Mouse (Mus musculus) CH12.LX (cell line): ENCODE measurements around the gene Psmd13.
A peak's percentile ranks its signal among the peaks of the same experiment; 100 is the strongest.

Experiments
- BHLHE40 ChIP-seq: IDR thresholded peaks from 2 replicates; pipeline ENCODE4 v1.6.1; 2011; ENCODE audit warnings: mild to moderate bottlenecking, low read depth, low read length, improper control_type of control experiment
- CHD2 ChIP-seq: IDR thresholded peaks from 2 replicates; pipeline ENCODE4 v1.6.1; 2011; ENCODE audit warnings: low read length, improper control_type of control experiment
- CTCF ChIP-seq, 2 experiments: IDR thresholded peaks in 1 of 2; conservative IDR thresholded peaks in 1 of 2; 2 replicates each; pipeline ENCODE4 v1.5.1; 2011 to 2012; ENCODE audit warnings: low read depth in 2 of 2, low read length in 2 of 2, improper control_type of control experiment in 1 of 2, inconsistent platforms in 1 of 2, mild to moderate bottlenecking in 1 of 2, moderate library complexity in 1 of 2
- EP300 ChIP-seq: IDR thresholded peaks from 2 replicates; pipeline ENCODE4 v1.6.1; 2011; ENCODE audit warnings: low read length, improper control_type of control experiment
- ETS1 ChIP-seq: conservative IDR thresholded peaks from 2 replicates; pipeline ENCODE4 v1.6.1; 2012; ENCODE audit warnings: low read depth, mild to moderate bottlenecking, inconsistent platforms, low read length, improper control_type of control experiment, moderate library complexity
- MXI1 ChIP-seq: IDR thresholded peaks from 2 replicates; pipeline ENCODE4 v1.6.1; 2011; ENCODE audit warnings: mild to moderate bottlenecking, low read depth, low read length, improper control_type of control experiment
- MYC ChIP-seq: IDR thresholded peaks from 2 replicates; pipeline ENCODE4 v1.6.1; 2011; ENCODE audit warnings: low read depth, mild to moderate bottlenecking, improper control_type of control experiment, low read length
- POLR2A ChIP-seq: IDR thresholded peaks from 2 replicates; pipeline ENCODE4 v1.6.1; 2011; ENCODE audit warnings: low read depth, mild to moderate bottlenecking, improper control_type of control experiment, low read length
- USF2 ChIP-seq: conservative IDR thresholded peaks from 2 replicates; pipeline ENCODE4 v1.6.1; 2011; ENCODE audit warnings: low read depth, low read length, improper control_type of control experiment

GRCm38 (mm10) chr7:140881696-140882468 is at the start of gene Psmd13, which contains the start of gene Sirt3:
- TF ChIP-seq CTCF (conservative IDR thresholded peaks at IDR 0.05 in 1 of 2, IDR thresholded peaks at IDR 0.05 in 1 of 2; ENCODE audit: low read depth in 2 of 2, low read length in 2 of 2) (no peak), EP300 (no peak), POLR2A (peak; percentile 89), USF2 (no peak), BHLHE40 (no peak), ETS1 (no peak), CHD2 (peak; percentile 55; the same call in 1 of the 2 replicates), MYC (no peak), MXI1 (peak; percentile 96)
